Mouse (Mus musculus) small intestine, adult 2 months (tissue): Measurements from ENCODE around the gene Creb5. TPM values are rescaled to one million over a fixed set of nuclear protein-coding genes. Genes with fewer than 3 reads are reported as not detected.

Source experiments
- H3K27ac ChIP-seq: fragments of 200-500 bp; 2 replicates; pipeline ENCODE4 v1.5.1; 2012; ENCODE audit warnings: low read depth, low read length, control low read depth, inconsistent platforms; ENCODE audit not compliant: insufficient read depth
- H3K27me3 ChIP-seq: fragments of 200-500 bp; 2 replicates; pipeline ENCODE4 v1.6.1; 2012; ENCODE audit warnings: mild to moderate bottlenecking, moderate library complexity, low read length, inconsistent platforms; ENCODE audit not compliant: control insufficient read depth, insufficient read depth
- H3K36me3 ChIP-seq: fragments of 200-500 bp; 2 replicates; pipeline ENCODE4 v1.6.1; 2012; ENCODE audit warnings: mild to moderate bottlenecking, low read length, control low read depth, inconsistent platforms; ENCODE audit not compliant: control insufficient read depth, insufficient read depth
- H3K4me1 ChIP-seq: fragments of 200-500 bp; 2 replicates; pipeline ENCODE4 v1.6.1; 2012; ENCODE audit warnings: low read length, inconsistent platforms, mixed read lengths; ENCODE audit not compliant: control insufficient read depth, insufficient read depth, insufficient read length
- H3K4me3 ChIP-seq: fragments of 200-500 bp; 2 replicates; pipeline ENCODE4 v1.5.1; 2012; ENCODE audit warnings: low read depth, mild to moderate bottlenecking, control low read depth, inconsistent platforms, low read length, moderate library complexity
- CTCF ChIP-seq: fragments of 200-500 bp; IDR thresholded peaks from 2 replicates; pipeline ENCODE4 v1.5.1; 2012; ENCODE audit warnings: low read depth, mild to moderate bottlenecking, control low read depth, inconsistent platforms, low read length, moderate library complexity, mixed read lengths; ENCODE audit not compliant: insufficient replicate concordance, insufficient read length; ENCODE audit errors: extremely low read depth
- POLR2A ChIP-seq: fragments of 200-500 bp; IDR thresholded peaks from 2 replicates; pipeline ENCODE4 v1.6.1; 2012; ENCODE audit warnings: low read depth, mild to moderate bottlenecking, control low read depth, inconsistent platforms, low read length, moderate library complexity
- WGBS: fragments of 180-500 bp; shearing (Covaris S2); methylation state at CpG from one replicate; pipeline ENCODE4 v1.1.7; 2018; 5-methylcytosine and 5-hydroxymethylcytosine counted together
- polyA plus RNA-seq: library from polyadenylated mRNA; depleted of rRNA; stranded (reverse); fragments of >200 nt; gene quantifications from 2 replicates; pipeline ENCODE4 v1.2.3, GENCODE M21; 2012; rRNA removed

Gene Creb5
- polyA plus RNA-seq, 1 experiment, result 1.1 TPM

GRCm38 (mm10) chr6:53733546-53733945 is 446.5 kb downstream of the Creb5 start:
- no peaks in the 10 kb centered on the region for H3K4me1 ChIP-seq
- no peak for TF ChIP-seq POLR2A
- TF ChIP-seq CTCF, result no peak
- 78% methylated on average over 1 of the region's 1 CpGs for WGBS
- H3K27me3 ChIP-seq, result no peaks in the 10 kb centered on the region
- no peak overlapping the region for H3K27ac ChIP-seq
- H3K4me3 ChIP-seq, result no peak overlapping the region
- H3K36me3 ChIP-seq, result no peaks in the 10 kb centered on the region

- Histone ChIP-seq H3K4me3 (no peak overlapping the region), H3K27me3 (no peaks in the 10 kb centered on the region), H3K4me1 (no peaks in the 10 kb centered on the region), H3K27ac (no peak overlapping the region), H3K36me3 (no peaks in the 10 kb centered on the region)
- 29% methylated on average over 4 of the region's 4 CpGs for WGBS
- no peak for TF ChIP-seq CTCF
- no peak for TF ChIP-seq POLR2A
Observed at GRCm38 (mm10) chr6:53733999-53734398, 446.9 kb downstream of the Creb5 start.

- no peak for TF ChIP-seq POLR2A
- no peak for TF ChIP-seq CTCF
- no peak overlapping the region for H3K27ac ChIP-seq
- WGBS, result 78% methylated on average over 6 of the region's 6 CpGs
- no peak overlapping the region for H3K4me3 ChIP-seq
- no peaks in the 10 kb centered on the region for H3K4me1 ChIP-seq
- no peaks in the 10 kb centered on the region for H3K36me3 ChIP-seq
- no peaks in the 10 kb centered on the region for H3K27me3 ChIP-seq
Observed at GRCm38 (mm10) chr6:53735696-53736095, 448.6 kb downstream of the Creb5 start.

- no peaks in the 10 kb centered on the region for H3K4me1 ChIP-seq
- no peak overlapping the region for H3K27ac ChIP-seq
- H3K4me3 ChIP-seq, result no peak overlapping the region
- no peak for TF ChIP-seq POLR2A
- TF ChIP-seq CTCF, result no peak
- H3K27me3 ChIP-seq, result no peaks in the 10 kb centered on the region
- no peaks in the 10 kb centered on the region for H3K36me3 ChIP-seq
Observed at GRCm38 (mm10) chr6:53738206-53738605, 451.1 kb downstream of the Creb5 start.

GRCm38 (mm10) chr6:53741222-53741621 is 454.2 kb downstream of the Creb5 start:
- no peak for TF ChIP-seq CTCF
- no peak for TF ChIP-seq POLR2A
- no peaks in the 10 kb centered on the region for H3K4me1 ChIP-seq
- H3K27ac ChIP-seq, result no peak overlapping the region
- H3K27me3 ChIP-seq, result no peaks in the 10 kb centered on the region
- no peak overlapping the region for H3K4me3 ChIP-seq
- WGBS, result 90% methylated on average over 3 of the region's 3 CpGs
- no peaks in the 10 kb centered on the region for H3K36me3 ChIP-seq

Other genes starting within 250 kb of the Creb5 start
- 0.24 and 0.27 TPM in 2 replicates for gene Jazf1, start 218.6 kb upstream of the Creb5 start, polyA plus RNA-seq